Mouse (Mus musculus): Measurements from ENCODE around the gene Tsacc. TPM values are rescaled to one million over a fixed set of nuclear protein-coding genes. Genes with fewer than 3 reads are reported as not detected.
"Not testable (repeated sequence)": the region's sequence is repeated elsewhere in the genome, so short reads cannot be mapped to it uniquely, and the experiment has no call there.

Gene Tsacc
- polyA plus RNA-seq, 1 experiment from 2014 or later = 15.4 TPM

GRCm38 (mm10) chr3:88288133-88288713 is 8.6 kb downstream of the Tsacc start:
- not testable (repeated sequence) for H3K27ac ChIP-seq (ENCODE audit: low read depth, low read length); H3K4me1 ChIP-seq (ENCODE audit: control insufficient read depth, insufficient read depth, low read length); H3K36me3 ChIP-seq (ENCODE audit: control insufficient read depth, insufficient read depth, low read length); H3K4me3 ChIP-seq (ENCODE audit: low read length); H3K4me2 ChIP-seq (replicated peaks; ENCODE audit: low read depth, low read length); H3K9ac ChIP-seq (ENCODE audit: low read depth, low read length); H3K9me3 ChIP-seq (ENCODE audit: control insufficient read depth, low read length); H3K27me3 ChIP-seq (ENCODE audit: control insufficient read depth, insufficient read depth, low read length); ATAC-seq (ENCODE audit: low FRiP score, low TSS enrichment)
- WGBS = 84% methylated on average over 8 of the region's 10 CpGs

GRCm38 (mm10) chr3:88287110-88287509 is 9.7 kb downstream of the Tsacc start, which contains the start of gene Gm38392:
Gene Gm38392, minus strand, starts transcription at chr3:88287210.
- no peak within 1 kb of the TSS for H3K27ac ChIP-seq (ENCODE audit: low read depth, low read length)
- 92% methylated on average over 4 of the region's 4 CpGs for WGBS

GRCm38 (mm10) chr3:88285565-88285895 is 11.3 kb downstream of the Tsacc start:
- H3K27me3 ChIP-seq (ENCODE audit: control insufficient read depth, insufficient read depth, low read length); H3K9ac ChIP-seq (ENCODE audit: low read depth, low read length); ATAC-seq (ENCODE audit: low FRiP score, low TSS enrichment); H3K9me3 ChIP-seq (ENCODE audit: control insufficient read depth, low read length); H3K27ac ChIP-seq (ENCODE audit: low read depth, low read length); H3K4me3 ChIP-seq (ENCODE audit: low read length); H3K4me2 ChIP-seq (replicated peaks; ENCODE audit: low read depth, low read length); H3K4me1 ChIP-seq (ENCODE audit: control insufficient read depth, insufficient read depth, low read length); H3K36me3 ChIP-seq (ENCODE audit: control insufficient read depth, insufficient read depth, low read length): not testable (repeated sequence)
- WGBS = no CpG with 5 or more reads among the region's 2 CpGs

More at GRCm38 (mm10) chr3:88287110-88287509, 9.7 kb downstream of the Tsacc start, which contains the start of gene Gm38392:
- Histone ChIP-seq H3K9me3 (ENCODE audit: control insufficient read depth, low read length) (no peaks in the 10 kb centered on the region), H3K4me2 (replicated peaks; ENCODE audit: low read depth, low read length) (no peak within 1 kb of the TSS), H3K36me3 (ENCODE audit: control insufficient read depth, insufficient read depth, low read length) (no peaks in the 10 kb centered on the region; the same call in 1 of the 2 replicates), H3K4me3 (ENCODE audit: low read length) (no peak within 1 kb of the TSS), H3K4me1 (ENCODE audit: control insufficient read depth, insufficient read depth, low read length) (no peaks in the 10 kb centered on the region), H3K27me3 (ENCODE audit: control insufficient read depth, insufficient read depth, low read length) (no peaks in the 10 kb centered on the region), H3K9ac (ENCODE audit: low read depth, low read length) (no peak within 1 kb of the TSS)
- no peak for ATAC-seq (ENCODE audit: low FRiP score, low TSS enrichment)

- H3K27ac ChIP-seq (ENCODE audit: low read depth, low read length); ATAC-seq (ENCODE audit: low FRiP score, low TSS enrichment); H3K4me2 ChIP-seq (replicated peaks; ENCODE audit: low read depth, low read length); H3K4me3 ChIP-seq (ENCODE audit: low read length); H3K27me3 ChIP-seq (ENCODE audit: control insufficient read depth, insufficient read depth, low read length); H3K4me1 ChIP-seq (ENCODE audit: control insufficient read depth, insufficient read depth, low read length); H3K9ac ChIP-seq (ENCODE audit: low read depth, low read length); H3K9me3 ChIP-seq (ENCODE audit: control insufficient read depth, low read length); H3K36me3 ChIP-seq (ENCODE audit: control insufficient read depth, insufficient read depth, low read length): not testable (repeated sequence)
- 95% methylated on average over 14 of the region's 14 CpGs for WGBS
Measured at GRCm38 (mm10) chr3:88284815-88285564, 11.8 kb downstream of the Tsacc start.

- H3K27me3 ChIP-seq (ENCODE audit: control insufficient read depth, insufficient read depth, low read length); H3K9me3 ChIP-seq (ENCODE audit: control insufficient read depth, low read length); H3K4me2 ChIP-seq (replicated peaks; ENCODE audit: low read depth, low read length); ATAC-seq (ENCODE audit: low FRiP score, low TSS enrichment); H3K9ac ChIP-seq (ENCODE audit: low read depth, low read length); H3K4me3 ChIP-seq (ENCODE audit: low read length); H3K27ac ChIP-seq (ENCODE audit: low read depth, low read length); H3K36me3 ChIP-seq (ENCODE audit: control insufficient read depth, insufficient read depth, low read length); H3K4me1 ChIP-seq (ENCODE audit: control insufficient read depth, insufficient read depth, low read length): not testable (repeated sequence)
- WGBS = 71% methylated on average over 11 of the region's 11 CpGs
Measured at GRCm38 (mm10) chr3:88281141-88281916, 15.5 kb downstream of the Tsacc start.

GRCm38 (mm10) chr3:88280035-88280434 is 16.8 kb downstream of the Tsacc start:
- Histone ChIP-seq H3K9ac (ENCODE audit: low read depth, low read length) (no peak overlapping the region), H3K4me1 (ENCODE audit: control insufficient read depth, insufficient read depth, low read length) (no peaks in the 10 kb centered on the region), H3K36me3 (ENCODE audit: control insufficient read depth, insufficient read depth, low read length) (no peaks in the 10 kb centered on the region), H3K27ac (ENCODE audit: low read depth, low read length) (no peak overlapping the region), H3K9me3 (ENCODE audit: control insufficient read depth, low read length) (no peaks in the 10 kb centered on the region), H3K4me2 (replicated peaks; ENCODE audit: low read depth, low read length) (no peak overlapping the region), H3K4me3 (ENCODE audit: low read length) (no peak overlapping the region), H3K27me3 (ENCODE audit: control insufficient read depth, insufficient read depth, low read length) (no peaks in the 10 kb centered on the region)
- ATAC-seq (ENCODE audit: low FRiP score, low TSS enrichment) = no peak
- WGBS = 95% methylated on average over 2 of the region's 2 CpGs

- no peak for ATAC-seq (ENCODE audit: low FRiP score, low TSS enrichment)
- Histone ChIP-seq H3K36me3 (ENCODE audit: control insufficient read depth, insufficient read depth, low read length) (no peaks in the 10 kb centered on the region), H3K27me3 (ENCODE audit: control insufficient read depth, insufficient read depth, low read length) (no peaks in the 10 kb centered on the region), H3K9me3 (ENCODE audit: control insufficient read depth, low read length) (no peaks in the 10 kb centered on the region), H3K4me1 (ENCODE audit: control insufficient read depth, insufficient read depth, low read length) (no peaks in the 10 kb centered on the region), H3K9ac (ENCODE audit: low read depth, low read length) (no peak overlapping the region), H3K4me2 (replicated peaks; ENCODE audit: low read depth, low read length) (no peak overlapping the region), H3K4me3 (ENCODE audit: low read length) (no peak overlapping the region), H3K27ac (ENCODE audit: low read depth, low read length) (no peak overlapping the region)
- 41% methylated on average over 7 of the region's 7 CpGs for WGBS
Measured at GRCm38 (mm10) chr3:88276529-88277143, 20.2 kb downstream of the Tsacc start.

- Histone ChIP-seq H3K4me1 (ENCODE audit: control insufficient read depth, insufficient read depth, low read length) (no peaks in the 10 kb centered on the region), H3K27me3 (ENCODE audit: control insufficient read depth, insufficient read depth, low read length) (no peaks in the 10 kb centered on the region), H3K4me3 (ENCODE audit: low read length) (no peak overlapping the region), H3K4me2 (replicated peaks; ENCODE audit: low read depth, low read length) (no peak overlapping the region), H3K9ac (ENCODE audit: low read depth, low read length) (no peak overlapping the region), H3K27ac (ENCODE audit: low read depth, low read length) (no peak overlapping the region), H3K9me3 (ENCODE audit: control insufficient read depth, low read length) (no peaks in the 10 kb centered on the region), H3K36me3 (ENCODE audit: control insufficient read depth, insufficient read depth, low read length) (no peaks in the 10 kb centered on the region)
- ATAC-seq (ENCODE audit: low FRiP score, low TSS enrichment) = no peak
- WGBS = 75% methylated on average over 2 of the region's 2 CpGs
Measured at GRCm38 (mm10) chr3:88276121-88276520, 20.7 kb downstream of the Tsacc start.

Measured in kidney, embryonic 14.5 days (tissue).